Mouse (Mus musculus): ENCODE measurements around the gene Des.

The Des gene

GRCm38 (mm10) chr1:75360112-75361031, at the start of gene Des:
TSS of gene Des (plus strand) at chr1:75360329.
- no peak for DNase-seq (ENCODE audit: extremely low read depth, low read depth)

- no peak for DNase-seq (ENCODE audit: extremely low read depth, low read depth)
Observed at GRCm38 (mm10) chr1:75311694-75312093, 48.4 kb upstream of the Des start.

GRCm38 (mm10) chr1:75315011-75315410, 45.1 kb upstream of the Des start:
- no peak for DNase-seq (ENCODE audit: extremely low read depth, low read depth)

- no peak for DNase-seq (ENCODE audit: extremely low read depth, low read depth)
Observed at GRCm38 (mm10) chr1:75315456-75316365, 44.4 kb upstream of the Des start.

GRCm38 (mm10) chr1:75316861-75317240, 43.3 kb upstream of the Des start:
- peak; percentile 56 for DNase-seq (ENCODE audit: extremely low read depth, low read depth)

GRCm38 (mm10) chr1:75317241-75318201, 42.6 kb upstream of the Des start, which contains the start of gene Dnpep:
TSS of gene Dnpep (minus strand) at chr1:75317990.
- DNase-seq (ENCODE audit: extremely low read depth, low read depth), result peak; percentile 97

GRCm38 (mm10) chr1:75318301-75318700, 41.8 kb upstream of the Des start:
- DNase-seq (ENCODE audit: extremely low read depth, low read depth), result no peak

- no peak for DNase-seq (ENCODE audit: extremely low read depth, low read depth)
Observed at GRCm38 (mm10) chr1:75318736-75319135, 41.4 kb upstream of the Des start.

GRCm38 (mm10) chr1:75319166-75319565, 41.0 kb upstream of the Des start:
- no peak for DNase-seq (ENCODE audit: extremely low read depth, low read depth)

GRCm38 (mm10) chr1:75327461-75327860, 32.7 kb upstream of the Des start:
- no peak for DNase-seq (ENCODE audit: extremely low read depth, low read depth)

GRCm38 (mm10) chr1:75331271-75331670, 28.9 kb upstream of the Des start:
- DNase-seq (ENCODE audit: extremely low read depth, low read depth), result no peak

GRCm38 (mm10) chr1:75336461-75336860, 23.7 kb upstream of the Des start:
- no peak for DNase-seq (ENCODE audit: extremely low read depth, low read depth)

GRCm38 (mm10) chr1:75337097-75337496, 23.0 kb upstream of the Des start:
- DNase-seq (ENCODE audit: extremely low read depth, low read depth), result no peak

- no peak for DNase-seq (ENCODE audit: extremely low read depth, low read depth)
Observed at GRCm38 (mm10) chr1:75338091-75338694, 21.9 kb upstream of the Des start.

- no peak for DNase-seq (ENCODE audit: extremely low read depth, low read depth)
Observed at GRCm38 (mm10) chr1:75339337-75339736, 20.8 kb upstream of the Des start.

GRCm38 (mm10) chr1:75340519-75340918, 19.6 kb upstream of the Des start:
- no peak for DNase-seq (ENCODE audit: extremely low read depth, low read depth)

GRCm38 (mm10) chr1:75342874-75343416, 17.2 kb upstream of the Des start:
- peak; percentile 29 for DNase-seq (ENCODE audit: extremely low read depth, low read depth)

GRCm38 (mm10) chr1:75344291-75345035, 15.7 kb upstream of the Des start:
- DNase-seq (ENCODE audit: extremely low read depth, low read depth), result no peak

All from MEL-GATA-1-ER (cell line).